Mouse (Mus musculus): ENCODE measurements around the gene Snw1.

DNA sequence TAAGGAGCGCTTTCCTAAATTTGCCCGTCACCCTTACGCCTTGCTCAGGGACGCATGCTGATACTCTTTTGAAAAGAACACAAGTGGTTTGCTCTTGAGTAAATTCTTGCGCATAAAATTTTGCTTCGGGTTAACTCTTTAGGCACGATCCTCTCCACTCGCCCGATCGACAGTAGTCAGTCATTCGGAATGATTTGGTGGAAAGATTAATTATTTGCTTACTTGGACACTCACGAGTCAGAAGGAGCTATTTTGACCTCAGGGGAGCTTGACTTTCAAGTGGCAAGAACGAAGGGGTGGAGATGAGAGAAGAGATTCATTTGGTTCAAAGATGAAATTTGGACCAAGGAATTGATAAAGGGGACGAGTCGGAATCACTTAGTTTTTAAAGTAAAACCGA lies 27.9 kb downstream of the Snw1 start:
- TF ChIP-seq CTCF (IDR thresholded peaks at IDR 0.05; ENCODE audit: borderline replicate concordance, insufficient read depth, low read length) (no peak), POLR2A (IDR thresholded peaks at IDR 0.05; ENCODE audit: low read depth, low read length) (no peak)
